Mouse (Mus musculus) heart, adult 2 months (tissue): ENCODE results near the gene Dpy19l1.

Experiments used
- CTCF ChIP-seq: fragments of 200-600 bp; IDR thresholded peaks from 2 replicates; pipeline ENCODE4 v1.8.1; 2022; ENCODE audit warnings: antibody characterized with exemption, mild to moderate bottlenecking, moderate library complexity
- EP300 ChIP-seq: fragments of 200-500 bp; IDR thresholded peaks from 2 replicates; pipeline ENCODE4 v1.6.1; 2011; ENCODE audit warnings: low read depth, low read length, control low read depth; ENCODE audit not compliant: insufficient read depth
- POLR2A ChIP-seq: fragments of 200-500 bp; IDR thresholded peaks from 2 replicates; pipeline ENCODE4 v1.6.1; 2011; ENCODE audit warnings: mild to moderate bottlenecking, low read depth, low read length, control low read depth; ENCODE audit not compliant: insufficient read depth

DNA sequence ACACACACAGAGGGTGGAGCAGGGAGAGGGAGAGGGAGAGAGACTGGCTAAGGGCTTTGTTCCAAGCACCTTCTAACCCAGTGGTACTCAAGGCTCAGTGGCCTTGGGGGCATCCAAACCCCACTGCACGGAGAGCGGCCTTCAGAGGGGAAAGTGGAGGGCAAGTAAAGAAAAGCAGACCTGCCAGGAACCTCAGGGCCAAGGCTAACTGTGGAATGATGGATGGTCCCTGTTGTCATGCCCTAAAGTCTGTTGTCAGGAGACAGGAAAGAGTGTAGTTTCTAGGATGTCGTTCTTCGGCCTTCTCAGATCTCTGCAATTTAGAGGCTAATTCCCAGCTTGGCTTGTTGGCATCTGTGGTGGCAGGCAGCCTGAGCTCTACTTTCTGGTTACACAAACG is 32.8 kb downstream of the Dpy19l1 start:
- TF ChIP-seq CTCF (no peak), EP300 (no peak), POLR2A (no peak)
